Mouse (Mus musculus) bone marrow, adult 2 months (tissue): Measurements from ENCODE around the gene Lysmd1. TPM values are rescaled to one million over a fixed set of nuclear protein-coding genes. Genes with fewer than 3 reads are reported as not detected.

ENCODE experiments used
- H3K27ac ChIP-seq: fragments of 200-500 bp; 2 replicates; pipeline ENCODE4 v1.5.1; 2012; ENCODE audit warnings: low read depth, mild to moderate bottlenecking, control low read depth, inconsistent platforms, low read length; ENCODE audit not compliant: control insufficient read depth, poor library complexity, insufficient read depth
- H3K4me1 ChIP-seq: fragments of 200-500 bp; 2 replicates; pipeline ENCODE4 v1.6.1; 2011; ENCODE audit warnings: low read length; ENCODE audit not compliant: control insufficient read depth, insufficient read depth
- H3K4me3 ChIP-seq: fragments of 200-500 bp; replicated peaks from 2 replicates; pipeline ENCODE3; 2011; ENCODE audit warnings: mild to moderate bottlenecking, low read depth, low read length, control low read depth; ENCODE audit not compliant: control insufficient read depth
- CTCF ChIP-seq: fragments of 200-500 bp; IDR thresholded peaks from 2 replicates; pipeline ENCODE4 v1.5.1; 2011; ENCODE audit warnings: low read length, control low read depth; ENCODE audit not compliant: control insufficient read depth, insufficient read depth
- POLR2A ChIP-seq: fragments of 200-500 bp; IDR thresholded peaks from 2 replicates; pipeline ENCODE4 v1.6.1; 2011; ENCODE audit warnings: low read depth, mild to moderate bottlenecking, control low read depth, low read length, borderline replicate concordance; ENCODE audit not compliant: control insufficient read depth
- WGBS: fragments of 180-500 bp; shearing (Covaris S2); methylation state at CpG from one replicate; pipeline ENCODE4 v1.1.7; 2018; 5-methylcytosine and 5-hydroxymethylcytosine counted together
- polyA plus RNA-seq: library from polyadenylated mRNA; stranded (reverse); fragments of >200 nt; gene quantifications from 2 replicates; pipeline ENCODE4 v1.2.4, GENCODE M21; 2011; ENCODE audit warnings: low replicate concordance; ENCODE audit not compliant: missing spikeins, insufficient read depth, insufficient read length

Lysmd1 gene
- polyA plus RNA-seq, 1 experiment, result 10.9 TPM

DNA sequence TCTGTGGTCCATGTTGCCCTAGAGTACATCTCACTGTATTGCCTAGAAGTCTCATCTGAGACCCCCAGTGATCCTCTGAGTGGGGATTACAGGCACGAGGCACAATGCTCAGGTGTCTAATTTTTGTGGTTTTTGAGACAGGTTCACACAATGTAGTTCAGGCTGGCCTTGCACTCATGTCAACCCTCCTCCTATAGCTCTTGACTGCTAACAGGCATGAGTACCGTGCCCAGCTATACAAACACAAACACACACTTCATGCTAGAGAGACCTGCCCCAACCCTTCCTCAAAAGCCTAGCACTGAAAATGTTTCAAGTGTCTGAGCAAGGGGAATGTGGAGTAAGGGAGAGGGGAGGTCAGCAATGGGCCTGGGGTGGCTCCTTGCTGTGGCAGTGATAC, 52.2 kb downstream of the Lysmd1 start:
- peaks cover 2% of the 10 kb centered on the region for H3K4me1 ChIP-seq
- WGBS, result 89% methylated on average over 2 of the region's 2 CpGs
- no peak overlapping the region for H3K4me3 ChIP-seq
- no peak overlapping the region for H3K27ac ChIP-seq
- TF ChIP-seq POLR2A, result no peak
- no peak for TF ChIP-seq CTCF

DNA sequence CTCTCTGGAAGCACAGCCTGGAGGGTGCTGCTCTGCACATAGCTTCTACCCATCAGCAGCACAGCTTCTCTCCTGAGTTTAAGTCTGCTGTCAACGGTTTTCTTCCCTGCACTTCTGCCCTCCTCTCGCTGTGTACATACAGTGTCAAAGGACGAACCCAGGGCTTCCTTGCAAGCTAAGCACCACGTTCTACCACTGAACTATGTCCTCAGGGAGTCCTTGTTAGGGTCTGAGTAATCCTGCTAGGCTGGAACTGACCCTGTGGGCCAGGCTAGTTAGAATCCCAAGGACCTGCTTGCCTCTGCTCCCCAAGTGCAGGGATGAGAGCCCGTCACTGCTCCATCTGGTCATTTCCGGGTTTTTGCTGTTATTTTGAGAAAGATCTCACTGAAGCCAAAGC, 53.0 kb downstream of the Lysmd1 start:
- Histone ChIP-seq H3K27ac (no peak overlapping the region), H3K4me3 (no peak overlapping the region), H3K4me1 (peaks cover 2% of the 10 kb centered on the region)
- 89% methylated on average over 6 of the region's 6 CpGs for WGBS
- no peak for TF ChIP-seq POLR2A
- TF ChIP-seq CTCF, result no peak

Other genes with a start within 250 kb of the Lysmd1 start
- gene Psmb4, start 247.1 kb upstream of the Lysmd1 start, polyA plus RNA-seq, result 291 and 443 TPM in 2 replicates
- 30.8 and 35.6 TPM in 2 replicates for gene Selenbp1, start 201.0 kb upstream of the Lysmd1 start, polyA plus RNA-seq
- 4.5 and 22.2 TPM in 2 replicates for gene Rfx5, start 180.0 kb upstream of the Lysmd1 start, polyA plus RNA-seq
- 43.1 and 63.2 TPM in 2 replicates for gene Pi4kb, start 159.4 kb upstream of the Lysmd1 start, polyA plus RNA-seq
- gene Zfp687, start 118.6 kb upstream of the Lysmd1 start, polyA plus RNA-seq, result 10.6 and 21.1 TPM in 2 replicates
- 288 and 328 TPM in 2 replicates for gene Psmd4, start 91.5 kb upstream of the Lysmd1 start, polyA plus RNA-seq
- 22.5 and 38.8 TPM in 2 replicates for gene Pip5k1a, start 27.2 kb upstream of the Lysmd1 start, polyA plus RNA-seq
- 17.0 and 39.0 TPM in 2 replicates for gene Vps72, start 23.1 kb upstream of the Lysmd1 start, polyA plus RNA-seq
- 4.5 and 6.1 TPM in 2 replicates for gene Tmod4, start 9.6 kb upstream of the Lysmd1 start, polyA plus RNA-seq
- 72.6 and 130 TPM in 2 replicates for gene Scnm1, start 77 bp upstream of the Lysmd1 start, polyA plus RNA-seq
- 11.7 and 41.8 TPM in 2 replicates for gene Tnfaip8l2, start 8.3 kb downstream of the Lysmd1 start, polyA plus RNA-seq
- 0.49 and 1.2 TPM in 2 replicates for gene Sema6c, start 26.4 kb downstream of the Lysmd1 start, polyA plus RNA-seq
- gene Gabpb2, start 83.8 kb downstream of the Lysmd1 start, polyA plus RNA-seq, result 28.4 and 28.5 TPM in 2 replicates
- gene Cdc42se1, start 94.6 kb downstream of the Lysmd1 start, polyA plus RNA-seq, result 39.5 and 54.7 TPM in 2 replicates
- 6.0 and 9.1 TPM in 2 replicates for gene Mllt11, start 98.1 kb downstream of the Lysmd1 start, polyA plus RNA-seq
- gene Gm128, start 107.5 kb downstream of the Lysmd1 start, polyA plus RNA-seq, result 0.52 TPM in 1 of 2 replicates, not detected in the other
- gene Bnipl, start 117.1 kb downstream of the Lysmd1 start, polyA plus RNA-seq, result 1.7 TPM in 1 of 2 replicates, not detected in the other
- gene Mindy1, start 147.3 kb downstream of the Lysmd1 start, polyA plus RNA-seq, result 50.3 and 67.0 TPM in 2 replicates
- 8.3 and 12.4 TPM in 2 replicates for gene Prune1, start 148.0 kb downstream of the Lysmd1 start, polyA plus RNA-seq
- 3.8 and 4.3 TPM in 2 replicates for gene Anxa9, start 173.1 kb downstream of the Lysmd1 start, polyA plus RNA-seq
- gene Cers2, start 180.7 kb downstream of the Lysmd1 start, polyA plus RNA-seq, result 70.3 and 159 TPM in 2 replicates
- 13.9 and 27.0 TPM in 2 replicates for gene Setdb1, start 223.1 kb downstream of the Lysmd1 start, polyA plus RNA-seq